Mouse (Mus musculus): Measurements from ENCODE around the gene Nt5c3b. TPM values are rescaled to one million over a fixed set of nuclear protein-coding genes. Genes with fewer than 3 reads are reported as not detected.
A peak's percentile ranks its signal among the peaks of the same experiment; 100 is the strongest.

The Nt5c3b gene
- polyA plus RNA-seq, 2 experiments = 138 to 140 TPM

GRCm38 (mm10) chr11:100476281-100476680 lies 34.7 kb upstream of the Nt5c3b start:
- Histone ChIP-seq H3K27ac (replicated peaks; ENCODE audit: low read depth, low read length) (no peak overlapping the region), H3K4me3 (replicated peaks; ENCODE audit: low read length) (no peak overlapping the region), H3K36me3 (ENCODE audit: control insufficient read depth, insufficient read depth, low read length) (peaks cover 53% of the 10 kb centered on the region), H3K9ac (ENCODE audit: low read depth, low read length, severe bottlenecking) (no peak overlapping the region), H3K4me2 (replicated peaks; ENCODE audit: low read depth, low read length, severe bottlenecking) (no peak overlapping the region), H3K4me1 (ENCODE audit: control insufficient read depth, insufficient read depth, low read length) (peaks cover 4% of the 10 kb centered on the region), H3K9me3 (ENCODE audit: control insufficient read depth, low read length) (no peaks in the 10 kb centered on the region), H3K27me3 (ENCODE audit: control insufficient read depth, insufficient read depth, low read length) (no peaks in the 10 kb centered on the region)
- 90% methylated on average over 5 of the region's 5 CpGs for WGBS
- TF ChIP-seq POLR2A (IDR thresholded peaks at IDR 0.05; ENCODE audit: borderline replicate concordance, extremely low read depth, insufficient read depth, insufficient read length) = no peak
- DNase-seq (ENCODE audit: low spot score) (no peak), ATAC-seq (ENCODE audit: low FRiP score, low read depth) (no peak)

GRCm38 (mm10) chr11:100472935-100473295 lies 31.3 kb upstream of the Nt5c3b start:
- Histone ChIP-seq H3K9me3 (ENCODE audit: control insufficient read depth, low read length) (no peaks in the 10 kb centered on the region), H3K27ac (replicated peaks; ENCODE audit: low read depth, low read length) (0 out of 2 replicates have a peak overlapping the region, but pooled peaks have one; percentile 26), H3K4me3 (replicated peaks; ENCODE audit: low read length) (peak overlapping the region; percentile 99), H3K27me3 (ENCODE audit: control insufficient read depth, insufficient read depth, low read length) (no peaks in the 10 kb centered on the region), H3K4me2 (replicated peaks; ENCODE audit: low read depth, low read length, severe bottlenecking) (peak overlapping the region; percentile 90), H3K9ac (ENCODE audit: low read depth, low read length, severe bottlenecking) (no peak overlapping the region), H3K4me1 (ENCODE audit: control insufficient read depth, insufficient read depth, low read length) (peaks cover 18% of the 10 kb centered on the region), H3K36me3 (ENCODE audit: control insufficient read depth, insufficient read depth, low read length) (peaks cover 19% of the 10 kb centered on the region)
- ATAC-seq (ENCODE audit: low FRiP score, low read depth) (peak; percentile 23; the same call in 1 of the 2 replicates), DNase-seq (ENCODE audit: low spot score) (no peak)
- TF ChIP-seq POLR2A (IDR thresholded peaks at IDR 0.05; ENCODE audit: borderline replicate concordance, extremely low read depth, insufficient read depth, insufficient read length) = no peak
- WGBS = 41% methylated on average over 5 of the region's 5 CpGs

GRCm38 (mm10) chr11:100472197-100472934 lies 30.8 kb upstream of the Nt5c3b start, which contains the start of gene Klhl11:
TSS of gene Klhl11 (minus strand) at chr11:100472741.
- Histone ChIP-seq H3K4me1 (ENCODE audit: control insufficient read depth, insufficient read depth, low read length) (peaks cover 18% of the 10 kb centered on the region), H3K4me3 (replicated peaks; ENCODE audit: low read length) (peak within 1 kb of the TSS; percentile 99), H3K4me2 (replicated peaks; ENCODE audit: low read depth, low read length, severe bottlenecking) (peak within 1 kb of the TSS; percentile 90), H3K9ac (ENCODE audit: low read depth, low read length, severe bottlenecking) (peak within 1 kb of the TSS; percentile 93), H3K27ac (replicated peaks; ENCODE audit: low read depth, low read length) (peak within 1 kb of the TSS; percentile 81), H3K27me3 (ENCODE audit: control insufficient read depth, insufficient read depth, low read length) (no peaks in the 10 kb centered on the region), H3K36me3 (ENCODE audit: control insufficient read depth, insufficient read depth, low read length) (peaks cover 15% of the 10 kb centered on the region), H3K9me3 (ENCODE audit: control insufficient read depth, low read length) (no peaks in the 10 kb centered on the region)
- peak; percentile 93 for DNase-seq (ENCODE audit: low spot score)
- peak; percentile 93 for ATAC-seq (ENCODE audit: low FRiP score, low read depth)
- peak; percentile 96; the same call in 1 of the 2 replicates for TF ChIP-seq POLR2A (IDR thresholded peaks at IDR 0.05; ENCODE audit: borderline replicate concordance, extremely low read depth, insufficient read depth, insufficient read length)
- WGBS = 2% methylated on average over 74 of the region's 83 CpGs

GRCm38 (mm10) chr11:100471352-100472196 lies 30.0 kb upstream of the Nt5c3b start:
- Histone ChIP-seq H3K4me1 (ENCODE audit: control insufficient read depth, insufficient read depth, low read length) (peaks cover 18% of the 10 kb centered on the region), H3K4me3 (replicated peaks; ENCODE audit: low read length) (peak overlapping the region; percentile 99), H3K36me3 (ENCODE audit: control insufficient read depth, insufficient read depth, low read length) (peaks cover 13% of the 10 kb centered on the region; the same call in 1 of the 2 replicates), H3K4me2 (replicated peaks; ENCODE audit: low read depth, low read length, severe bottlenecking) (peak overlapping the region; percentile 90), H3K9ac (ENCODE audit: low read depth, low read length, severe bottlenecking) (peak overlapping the region; percentile 93), H3K27me3 (ENCODE audit: control insufficient read depth, insufficient read depth, low read length) (no peaks in the 10 kb centered on the region), H3K27ac (replicated peaks; ENCODE audit: low read depth, low read length) (peak overlapping the region; percentile 81; the same call in 1 of the 2 replicates), H3K9me3 (ENCODE audit: control insufficient read depth, low read length) (no peaks in the 10 kb centered on the region)
- DNase-seq (ENCODE audit: low spot score) (no peak), ATAC-seq (ENCODE audit: low FRiP score, low read depth) (no peak)
- WGBS = 4% methylated on average over 30 of the region's 30 CpGs
- no peak for TF ChIP-seq POLR2A (IDR thresholded peaks at IDR 0.05; ENCODE audit: borderline replicate concordance, extremely low read depth, insufficient read depth, insufficient read length)

GRCm38 (mm10) chr11:100465833-100466232 lies 24.2 kb upstream of the Nt5c3b start:
- DNase-seq (ENCODE audit: low spot score) (no peak), ATAC-seq (ENCODE audit: low FRiP score, low read depth) (no peak)
- WGBS = 92% methylated on average over 1 of the region's 1 CpGs
- Histone ChIP-seq H3K4me3 (replicated peaks; ENCODE audit: low read length) (no peak overlapping the region), H3K4me2 (replicated peaks; ENCODE audit: low read depth, low read length, severe bottlenecking) (no peak overlapping the region), H3K27ac (replicated peaks; ENCODE audit: low read depth, low read length) (no peak overlapping the region), H3K4me1 (ENCODE audit: control insufficient read depth, insufficient read depth, low read length) (peaks cover 10% of the 10 kb centered on the region), H3K27me3 (ENCODE audit: control insufficient read depth, insufficient read depth, low read length) (no peaks in the 10 kb centered on the region), H3K9ac (ENCODE audit: low read depth, low read length, severe bottlenecking) (no peak overlapping the region), H3K36me3 (ENCODE audit: control insufficient read depth, insufficient read depth, low read length) (peaks cover 33% of the 10 kb centered on the region), H3K9me3 (ENCODE audit: control insufficient read depth, low read length) (no peaks in the 10 kb centered on the region)
- TF ChIP-seq POLR2A (IDR thresholded peaks at IDR 0.05; ENCODE audit: borderline replicate concordance, extremely low read depth, insufficient read depth, insufficient read length) = no peak

Data from limb, embryonic 14.5 days (tissue).